Mouse (Mus musculus): ENCODE data around the gene Akap6. TPM values are rescaled to one million over a fixed set of nuclear protein-coding genes. Genes with fewer than 3 reads are reported as not detected.

Akap6 gene
- polyA plus RNA-seq, 1 experiment from 2014 or later: 23.6 TPM

- Histone ChIP-seq H3K27ac (ENCODE audit: low read length) (no peak overlapping the region), H3K4me3 (ENCODE audit: low read depth, low read length) (no peak overlapping the region), H3K27me3 (ENCODE audit: control insufficient read depth, insufficient read depth, low read depth, low read length) (no peaks in the 10 kb centered on the region), H3K9ac (ENCODE audit: low read depth, low read length) (no peak overlapping the region), H3K4me2 (ENCODE audit: low read length) (no peak overlapping the region), H3K36me3 (ENCODE audit: control insufficient read depth, insufficient read depth, low read length) (no peaks in the 10 kb centered on the region), H3K9me3 (replicated peaks; ENCODE audit: control insufficient read depth, low read length, poor library complexity, severe bottlenecking) (no peaks in the 10 kb centered on the region), H3K4me1 (ENCODE audit: control insufficient read depth, insufficient read depth, low read length) (no peaks in the 10 kb centered on the region)
- ATAC-seq: no peak
- WGBS: 89% methylated on average over 1 of the region's 1 CpGs
These were observed 156.9 kb downstream of the Akap6 start for GRCm38 (mm10) chr12:52856104-52856503.

GRCm38 (mm10) chr12:52857306-52857705 lies 158.1 kb downstream of the Akap6 start:
- H3K9me3 ChIP-seq (replicated peaks; ENCODE audit: control insufficient read depth, low read length, poor library complexity, severe bottlenecking): no peaks in the 10 kb centered on the region
- no peak for ATAC-seq
- no peaks in the 10 kb centered on the region for H3K4me1 ChIP-seq (ENCODE audit: control insufficient read depth, insufficient read depth, low read length)
- no peak overlapping the region for H3K27ac ChIP-seq (ENCODE audit: low read length)
- H3K9ac ChIP-seq (ENCODE audit: low read depth, low read length): no peak overlapping the region
- H3K4me3 ChIP-seq (ENCODE audit: low read depth, low read length): no peak overlapping the region
- H3K4me2 ChIP-seq (ENCODE audit: low read length): no peak overlapping the region
- no peaks in the 10 kb centered on the region for H3K36me3 ChIP-seq (ENCODE audit: control insufficient read depth, insufficient read depth, low read length)
- H3K27me3 ChIP-seq (ENCODE audit: control insufficient read depth, insufficient read depth, low read depth, low read length): no peaks in the 10 kb centered on the region
- WGBS: 92% methylated on average over 4 of the region's 4 CpGs

GRCm38 (mm10) chr12:52861922-52862321 lies 162.7 kb downstream of the Akap6 start:
- H3K9ac ChIP-seq (ENCODE audit: low read depth, low read length): no peak overlapping the region
- no peak overlapping the region for H3K4me2 ChIP-seq (ENCODE audit: low read length)
- H3K27ac ChIP-seq (ENCODE audit: low read length): no peak overlapping the region
- no peaks in the 10 kb centered on the region for H3K36me3 ChIP-seq (ENCODE audit: control insufficient read depth, insufficient read depth, low read length)
- no peaks in the 10 kb centered on the region for H3K27me3 ChIP-seq (ENCODE audit: control insufficient read depth, insufficient read depth, low read depth, low read length)
- H3K4me3 ChIP-seq (ENCODE audit: low read depth, low read length): no peak overlapping the region
- 86% methylated on average over 3 of the region's 3 CpGs for WGBS
- H3K4me1 ChIP-seq (ENCODE audit: control insufficient read depth, insufficient read depth, low read length): no peaks in the 10 kb centered on the region
- no peak for ATAC-seq
- peaks cover 2% of the 10 kb centered on the region; the same call in 1 of the 2 replicates for H3K9me3 ChIP-seq (replicated peaks; ENCODE audit: control insufficient read depth, low read length, poor library complexity, severe bottlenecking)

GRCm38 (mm10) chr12:52868000-52868624 lies 168.9 kb downstream of the Akap6 start:
- H3K9ac ChIP-seq (ENCODE audit: low read depth, low read length): no peak overlapping the region
- WGBS: 46% methylated on average over 8 of the region's 8 CpGs
- no peak overlapping the region for H3K4me3 ChIP-seq (ENCODE audit: low read depth, low read length)
- no peaks in the 10 kb centered on the region for H3K36me3 ChIP-seq (ENCODE audit: control insufficient read depth, insufficient read depth, low read length)
- peaks cover 2% of the 10 kb centered on the region; the same call in 1 of the 2 replicates for H3K9me3 ChIP-seq (replicated peaks; ENCODE audit: control insufficient read depth, low read length, poor library complexity, severe bottlenecking)
- H3K27me3 ChIP-seq (ENCODE audit: control insufficient read depth, insufficient read depth, low read depth, low read length): no peaks in the 10 kb centered on the region
- no peak for ATAC-seq
- H3K4me2 ChIP-seq (ENCODE audit: low read length): no peak overlapping the region
- 0 out of 2 replicates have a peak, but pooled peaks cover 5% of the 10 kb centered on the region for H3K4me1 ChIP-seq (ENCODE audit: control insufficient read depth, insufficient read depth, low read length)
- H3K27ac ChIP-seq (ENCODE audit: low read length): no peak overlapping the region

GRCm38 (mm10) chr12:52871604-52872003 lies 172.4 kb downstream of the Akap6 start:
- Histone ChIP-seq H3K4me2 (ENCODE audit: low read length) (no peak overlapping the region), H3K9ac (ENCODE audit: low read depth, low read length) (no peak overlapping the region), H3K36me3 (ENCODE audit: control insufficient read depth, insufficient read depth, low read length) (no peaks in the 10 kb centered on the region), H3K27ac (ENCODE audit: low read length) (no peak overlapping the region), H3K4me1 (ENCODE audit: control insufficient read depth, insufficient read depth, low read length) (0 out of 2 replicates have a peak, but pooled peaks cover 5% of the 10 kb centered on the region), H3K27me3 (ENCODE audit: control insufficient read depth, insufficient read depth, low read depth, low read length) (no peaks in the 10 kb centered on the region), H3K4me3 (ENCODE audit: low read depth, low read length) (no peak overlapping the region), H3K9me3 (replicated peaks; ENCODE audit: control insufficient read depth, low read length, poor library complexity, severe bottlenecking) (no peaks in the 10 kb centered on the region)
- WGBS: 78% methylated on average over 3 of the region's 3 CpGs
- no peak for ATAC-seq

- no peak overlapping the region for H3K9ac ChIP-seq (ENCODE audit: low read depth, low read length)
- WGBS: 82% methylated on average over 9 of the region's 9 CpGs
- no peaks in the 10 kb centered on the region for H3K36me3 ChIP-seq (ENCODE audit: control insufficient read depth, insufficient read depth, low read length)
- ATAC-seq: no peak
- no peak overlapping the region for H3K4me3 ChIP-seq (ENCODE audit: low read depth, low read length)
- H3K27ac ChIP-seq (ENCODE audit: low read length): no peak overlapping the region
- H3K27me3 ChIP-seq (ENCODE audit: control insufficient read depth, insufficient read depth, low read depth, low read length): no peaks in the 10 kb centered on the region
- H3K9me3 ChIP-seq (replicated peaks; ENCODE audit: control insufficient read depth, low read length, poor library complexity, severe bottlenecking): no peaks in the 10 kb centered on the region
- peaks cover 5% of the 10 kb centered on the region; the same call in 1 of the 2 replicates for H3K4me1 ChIP-seq (ENCODE audit: control insufficient read depth, insufficient read depth, low read length)
- H3K4me2 ChIP-seq (ENCODE audit: low read length): no peak overlapping the region
These were observed 175.2 kb downstream of the Akap6 start for GRCm38 (mm10) chr12:52874332-52874923.

GRCm38 (mm10) chr12:52876065-52876464 lies 176.9 kb downstream of the Akap6 start:
- H3K27me3 ChIP-seq (ENCODE audit: control insufficient read depth, insufficient read depth, low read depth, low read length): no peaks in the 10 kb centered on the region
- H3K4me2 ChIP-seq (ENCODE audit: low read length): no peak overlapping the region
- 47% methylated on average over 4 of the region's 4 CpGs for WGBS
- no peak overlapping the region for H3K9ac ChIP-seq (ENCODE audit: low read depth, low read length)
- H3K36me3 ChIP-seq (ENCODE audit: control insufficient read depth, insufficient read depth, low read length): no peaks in the 10 kb centered on the region
- H3K27ac ChIP-seq (ENCODE audit: low read length): no peak overlapping the region
- no peak for ATAC-seq
- peaks cover 4% of the 10 kb centered on the region; the same call in 1 of the 2 replicates for H3K4me1 ChIP-seq (ENCODE audit: control insufficient read depth, insufficient read depth, low read length)
- no peak overlapping the region for H3K4me3 ChIP-seq (ENCODE audit: low read depth, low read length)
- H3K9me3 ChIP-seq (replicated peaks; ENCODE audit: control insufficient read depth, low read length, poor library complexity, severe bottlenecking): no peaks in the 10 kb centered on the region

- WGBS: 89% methylated on average over 8 of the region's 8 CpGs
- no peak overlapping the region for H3K27ac ChIP-seq (ENCODE audit: low read length)
- H3K4me2 ChIP-seq (ENCODE audit: low read length): no peak overlapping the region
- H3K9ac ChIP-seq (ENCODE audit: low read depth, low read length): no peak overlapping the region
- no peaks in the 10 kb centered on the region for H3K27me3 ChIP-seq (ENCODE audit: control insufficient read depth, insufficient read depth, low read depth, low read length)
- no peaks in the 10 kb centered on the region for H3K36me3 ChIP-seq (ENCODE audit: control insufficient read depth, insufficient read depth, low read length)
- peaks cover 4% of the 10 kb centered on the region; the same call in 1 of the 2 replicates for H3K4me1 ChIP-seq (ENCODE audit: control insufficient read depth, insufficient read depth, low read length)
- no peak for ATAC-seq
- H3K4me3 ChIP-seq (ENCODE audit: low read depth, low read length): no peak overlapping the region
- no peaks in the 10 kb centered on the region for H3K9me3 ChIP-seq (replicated peaks; ENCODE audit: control insufficient read depth, low read length, poor library complexity, severe bottlenecking)
These were observed 178.0 kb downstream of the Akap6 start for GRCm38 (mm10) chr12:52876978-52877769.

GRCm38 (mm10) chr12:52879324-52879723 lies 180.1 kb downstream of the Akap6 start:
- 93% methylated on average over 8 of the region's 8 CpGs for WGBS
- Histone ChIP-seq H3K4me2 (ENCODE audit: low read length) (no peak overlapping the region), H3K36me3 (ENCODE audit: control insufficient read depth, insufficient read depth, low read length) (no peaks in the 10 kb centered on the region), H3K4me1 (ENCODE audit: control insufficient read depth, insufficient read depth, low read length) (peaks cover 4% of the 10 kb centered on the region; the same call in 1 of the 2 replicates), H3K4me3 (ENCODE audit: low read depth, low read length) (no peak overlapping the region), H3K9me3 (replicated peaks; ENCODE audit: control insufficient read depth, low read length, poor library complexity, severe bottlenecking) (no peaks in the 10 kb centered on the region), H3K9ac (ENCODE audit: low read depth, low read length) (no peak overlapping the region), H3K27ac (ENCODE audit: low read length) (no peak overlapping the region), H3K27me3 (ENCODE audit: control insufficient read depth, insufficient read depth, low read depth, low read length) (no peaks in the 10 kb centered on the region)
- no peak; the same call in 1 of the 2 replicates for ATAC-seq
